Mouse (Mus musculus) yolk sac, embryonic 10.5 days (tissue): ENCODE measurements around the gene Echdc3.

ENCODE experiments used
- DNase-seq: peaks from one replicate; pipeline ENCODE4 v3.0.0-alpha.2; 2017; ENCODE audit warnings: low spot score

The Echdc3 gene

GRCm38 (mm10) chr2:6167843-6168558 is 44.8 kb downstream of the Echdc3 start:
- DNase-seq, result peak; percentile 51

GRCm38 (mm10) chr2:6165771-6166170 is 47.1 kb downstream of the Echdc3 start:
- no peak for DNase-seq

- DNase-seq, result no peak
Measured at GRCm38 (mm10) chr2:6164606-6165290, 48.1 kb downstream of the Echdc3 start.

- DNase-seq, result peak; percentile 17
Measured at GRCm38 (mm10) chr2:6162366-6163040, 50.3 kb downstream of the Echdc3 start.

GRCm38 (mm10) chr2:6159735-6160134 is 53.1 kb downstream of the Echdc3 start:
- DNase-seq, result no peak

GRCm38 (mm10) chr2:6159219-6159618 is 53.6 kb downstream of the Echdc3 start:
- DNase-seq, result no peak

- no peak for DNase-seq
Measured at GRCm38 (mm10) chr2:6157635-6158034, 55.2 kb downstream of the Echdc3 start.

- no peak for DNase-seq
Measured at GRCm38 (mm10) chr2:6157208-6157607, 55.6 kb downstream of the Echdc3 start.

- no peak for DNase-seq
Measured at GRCm38 (mm10) chr2:6149801-6150200, 63.0 kb downstream of the Echdc3 start.

GRCm38 (mm10) chr2:6146901-6147300 is 65.9 kb downstream of the Echdc3 start:
- DNase-seq, result no peak

GRCm38 (mm10) chr2:6146257-6146656 is 66.6 kb downstream of the Echdc3 start:
- DNase-seq, result no peak

GRCm38 (mm10) chr2:6145611-6146010 is 67.2 kb downstream of the Echdc3 start:
- DNase-seq, result peak; percentile 80

GRCm38 (mm10) chr2:6142915-6143654 is 69.7 kb downstream of the Echdc3 start:
- no peak for DNase-seq

GRCm38 (mm10) chr2:6140572-6141161 is 72.2 kb downstream of the Echdc3 start:
- DNase-seq, result no peak
